Mouse (Mus musculus): ENCODE data around the gene Ccdc42. TPM values are rescaled to one million over a fixed set of nuclear protein-coding genes. Genes with fewer than 3 reads are reported as not detected.

Gene Ccdc42
- total and polyA plus RNA-seq, 3 experiments: not detected

Other genes with a start within 250 kb of the Ccdc42 start
- gene Ntn1, start 186.2 kb upstream of the Ccdc42 start, total RNA-seq (2021): 10 to 100 TPM in 1 of 2 experiments, 1 to 10 TPM in 1; 9.9 to 16.1 TPM
- 16.0 and 19.9 TPM in 2 replicates for gene Ntn1, start 186.2 kb upstream of the Ccdc42 start, polyA plus RNA-seq (2012; rRNA removed)
- gene Pik3r5, start 154.9 kb upstream of the Ccdc42 start, total RNA-seq (2021): 1 to 10 TPM; 1.4 to 3.2 TPM
- gene Pik3r5, start 154.9 kb upstream of the Ccdc42 start, polyA plus RNA-seq (2012; rRNA removed): 1.6 TPM in 2 replicates
- gene Pik3r6, start 84.0 kb upstream of the Ccdc42 start, total RNA-seq (2021): 1 to 10 TPM; 1.6 to 2.6 TPM
- gene Pik3r6, start 84.0 kb upstream of the Ccdc42 start, polyA plus RNA-seq (2012; rRNA removed): 3.9 and 5.3 TPM in 2 replicates
- under 1 TPM; 0.14 TPM for gene Mfsd6l, start 30.8 kb upstream of the Ccdc42 start, total RNA-seq (2021)
- 0.17 and 0.32 TPM in 2 replicates for gene Mfsd6l, start 30.8 kb upstream of the Ccdc42 start, polyA plus RNA-seq (2012; rRNA removed)
- gene Myh10, start 104.5 kb downstream of the Ccdc42 start, total RNA-seq (2021): 10 to 100 TPM; 31.8 to 43.8 TPM
- gene Myh10, start 104.5 kb downstream of the Ccdc42 start, polyA plus RNA-seq (2012; rRNA removed): 9.4 and 10.1 TPM in 2 replicates